Comparison of ENCODE assay signal across 8 mouse cellular contexts in the genomic region with DNA sequence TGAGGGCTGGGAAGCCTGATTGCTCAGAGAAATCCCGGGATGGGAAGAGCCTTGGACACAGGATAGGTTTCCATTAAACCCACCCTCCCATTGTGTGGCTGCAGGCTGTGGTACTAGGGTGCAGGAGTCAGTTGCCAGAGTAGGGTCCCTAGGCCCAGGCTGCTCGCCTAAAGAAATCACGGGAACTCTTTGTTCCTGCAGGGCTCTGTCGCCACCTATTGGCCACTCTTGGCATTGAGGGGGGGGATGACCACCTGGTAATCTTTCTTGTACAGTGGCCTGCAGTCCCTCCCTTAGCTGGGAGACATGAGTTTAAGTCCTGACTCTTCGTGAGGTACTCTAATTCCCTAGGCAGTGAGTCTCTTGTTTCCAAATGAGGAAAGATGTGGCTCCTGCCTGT.
A peak's percentile ranks its signal among the peaks of the same experiment; 100 is the strongest.
DNase-seq lines count a peak whose midpoint lies in the region; ATAC-seq and TF ChIP-seq lines count a peak whose summit lies in the region.

No protein-coding gene starts in this region.

- H3K4me3 ChIP-seq in midbrain, embryonic 13.5 days (replicated peaks), result no peak overlapping the region
- no peak overlapping the region for H3K4me3 ChIP-seq in stomach, postnatal 0 days (ENCODE audit: low read depth, low read length)

- TF ChIP-seq CTCF in stomach, postnatal 0 days (IDR thresholded peaks at IDR 0.05; ENCODE audit: low read depth), result peak; percentile 92

- no peak overlapping the region for H3K27ac ChIP-seq in midbrain, embryonic 13.5 days
- H3K27ac ChIP-seq in stomach, postnatal 0 days (replicated peaks), result no peak overlapping the region

- H3K4me2 ChIP-seq in midbrain, embryonic 13.5 days (replicated peaks), result no peak overlapping the region
- H3K4me2 ChIP-seq in stomach, postnatal 0 days (replicated peaks; ENCODE audit: low read depth), result no peak overlapping the region

- no peaks in the 10 kb centered on the region for H3K9me3 ChIP-seq in midbrain, embryonic 13.5 days
- no peaks in the 10 kb centered on the region for H3K9me3 ChIP-seq in stomach, postnatal 0 days (ENCODE audit: control insufficient read depth, low read length)

- intact Hi-C loops in heart, postnatal 25 days (cut with DNase I), result loop anchor here (2.0 to 10.0 kb wide), 2 partner anchors 578 to 854 kb away; no protein-coding TSS in a partner anchor
- intact Hi-C loops in heart, postnatal 14 days (cut with DNase I), result loop anchor here (2.0 to 5.0 kb wide), 3 partner anchors 240 to 861 kb away; partner anchors contain the start of gene Spdl1

- ATAC-seq in midbrain, embryonic 13.5 days, result peak; percentile 76
- 0 out of 2 replicates have a peak, but pooled peaks have one; percentile 24 for ATAC-seq in stomach, postnatal 0 days (ENCODE audit: low FRiP score, low TSS enrichment)

- 11% methylated on average over 5 of the region's 5 CpGs for WGBS in midbrain, embryonic 13.5 days
- 22% methylated on average over 5 of the region's 5 CpGs for WGBS in stomach, postnatal 0 days

- peaks cover 18% of the 10 kb centered on the region; the same call in 1 of the 2 replicates for H3K27me3 ChIP-seq in midbrain, embryonic 13.5 days
- no peaks in the 10 kb centered on the region for H3K27me3 ChIP-seq in stomach, postnatal 0 days (ENCODE audit: control insufficient read depth, insufficient read depth, low read length)

- peak; percentile 11 to 62 for DNase-seq in heart, adult 18-20 months
- DNase-seq in heart, postnatal 25 days (ENCODE audit: low spot score), result no peak
- DNase-seq in adrenal gland, adult 18-20 months (ENCODE audit: low spot score in 2 of 2), result peak; percentile 55 to 64
- DNase-seq in embryo, embryonic 9.5 days (ENCODE audit: extremely low spot score), result peak; percentile 80
- DNase-seq in heart, postnatal 14 days, result peak; percentile 57 to 70
- DNase-seq in kidney, postnatal 36 days, result peak; percentile 25 to 75
- DNase-seq in stomach, postnatal 0 days (ENCODE audit: low spot score), result peak; percentile 77

- no peaks in the 10 kb centered on the region for H3K36me3 ChIP-seq in midbrain, embryonic 13.5 days
- H3K36me3 ChIP-seq in stomach, postnatal 0 days (ENCODE audit: control insufficient read depth, insufficient read depth, low read length), result no peaks in the 10 kb centered on the region

- H3K9ac ChIP-seq in midbrain, embryonic 13.5 days (replicated peaks), result 0 out of 2 replicates have a peak overlapping the region, but pooled peaks have one; percentile 7
- H3K9ac ChIP-seq in stomach, postnatal 0 days (ENCODE audit: low read length), result no peak overlapping the region

- no peak for TF ChIP-seq EP300 in stomach, postnatal 0 days (optimal IDR thresholded peaks at IDR 0.05)

- no peaks in the 10 kb centered on the region for H3K4me1 ChIP-seq in midbrain, embryonic 13.5 days (replicated peaks)
- H3K4me1 ChIP-seq in stomach, postnatal 0 days (replicated peaks; ENCODE audit: control insufficient read depth, insufficient read depth), result no peaks in the 10 kb centered on the region
